Mouse (Mus musculus) kidney, embryonic 16.5 days (tissue): Measurements from ENCODE around the gene Pcca. TPM values are rescaled to one million over a fixed set of nuclear protein-coding genes. Genes with fewer than 3 reads are reported as not detected.
A peak's percentile ranks its signal among the peaks of the same experiment; 100 is the strongest.

Experiments
- ATAC-seq: fragments of 200-750 bp; cut with Nextera tagmentation; 2 replicates; pipeline ENCODE4 v1.8.0; 2017; ENCODE audit warnings: moderate TSS enrichment; ENCODE audit not compliant: low FRiP score, low TSS enrichment
- H3K27ac ChIP-seq: fragments of 300-500 bp; sonication (generic); 2 replicates; pipeline ENCODE4 v1.5.1; 2014; ENCODE audit warnings: low read length
- H3K27me3 ChIP-seq: fragments of 300-500 bp; sonication (generic); 2 replicates; pipeline ENCODE4 v1.6.1; 2014; ENCODE audit warnings: low read length, control low read depth, mixed read lengths; ENCODE audit not compliant: insufficient read depth
- H3K36me3 ChIP-seq: fragments of 300-500 bp; sonication (generic); 2 replicates; pipeline ENCODE4 v1.6.1; 2014; ENCODE audit warnings: low read length, control low read depth, mixed read lengths; ENCODE audit not compliant: insufficient read depth
- H3K4me1 ChIP-seq: fragments of 300-500 bp; sonication (generic); 2 replicates; pipeline ENCODE4 v1.6.1; 2014; ENCODE audit warnings: low read length, control low read depth, mixed read lengths; ENCODE audit not compliant: insufficient read depth
- H3K4me2 ChIP-seq: fragments of 300-500 bp; sonication (generic); replicated peaks from 2 replicates; pipeline ENCODE4 v1.6.1; 2014; ENCODE audit warnings: low read depth, low read length
- H3K4me3 ChIP-seq: fragments of 300-500 bp; sonication (generic); 2 replicates; pipeline ENCODE4 v1.5.1; 2014; ENCODE audit warnings: mild to moderate bottlenecking, low read length
- H3K9ac ChIP-seq: fragments of 300-500 bp; sonication (generic); replicated peaks from 2 replicates; pipeline ENCODE4 v1.6.1; 2014; ENCODE audit warnings: low read length
- H3K9me3 ChIP-seq: fragments of 300-500 bp; sonication (generic); 2 replicates; pipeline ENCODE4 v1.6.1; 2016; ENCODE audit warnings: low read length, control low read depth
- WGBS: fragments of 180-500 bp; shearing (Covaris S2); extraction: QIAGEN DNeasy Blood & Tissue Kit; methylation state at CpG from one replicate; pipeline ENCODE4 v1.1.7; 2014; 5-methylcytosine and 5-hydroxymethylcytosine counted together
- polyA plus RNA-seq: library from polyadenylated mRNA; unstranded; fragments of >200 nt; fragmentation: Nextera tagmentation; extraction: Ambion mirVana; gene quantifications from 2 replicates; pipeline ENCODE4 v1.2.1, GENCODE M21; 2015

Pcca gene
- polyA plus RNA-seq, 1 experiment from 2014 or later, result 30.7 TPM

DNA sequence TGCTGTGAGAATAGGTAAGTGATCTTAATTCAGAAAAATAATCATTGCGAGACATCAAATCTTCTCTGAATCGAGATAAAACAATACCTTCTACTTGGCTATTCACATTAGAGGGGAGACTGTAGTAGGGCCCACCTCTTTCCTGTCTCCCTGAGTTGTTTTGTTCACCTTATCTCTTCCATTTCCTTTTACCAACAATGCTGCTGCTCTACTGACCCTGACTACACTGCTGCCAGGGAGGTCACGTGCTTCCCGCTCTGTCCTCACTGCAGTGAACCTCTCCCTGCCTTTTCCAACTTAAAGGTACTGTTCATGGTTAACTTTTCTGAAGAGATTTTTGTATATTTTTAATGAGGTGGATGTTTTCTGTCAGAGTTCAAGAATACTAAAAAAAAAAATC lies 52.8 kb downstream of the Pcca start:
- Histone ChIP-seq H3K27me3 (no peaks in the 10 kb centered on the region), H3K9ac (no peak overlapping the region), H3K36me3 (no peaks in the 10 kb centered on the region), H3K9me3 (no peaks in the 10 kb centered on the region), H3K4me1 (no peaks in the 10 kb centered on the region), H3K27ac (no peak overlapping the region), H3K4me2 (no peak overlapping the region), H3K4me3 (no peak overlapping the region)
- ATAC-seq, result no peak; the same call in 1 of the 2 replicates
- WGBS, result 78% methylated on average over 4 of the region's 4 CpGs

DNA sequence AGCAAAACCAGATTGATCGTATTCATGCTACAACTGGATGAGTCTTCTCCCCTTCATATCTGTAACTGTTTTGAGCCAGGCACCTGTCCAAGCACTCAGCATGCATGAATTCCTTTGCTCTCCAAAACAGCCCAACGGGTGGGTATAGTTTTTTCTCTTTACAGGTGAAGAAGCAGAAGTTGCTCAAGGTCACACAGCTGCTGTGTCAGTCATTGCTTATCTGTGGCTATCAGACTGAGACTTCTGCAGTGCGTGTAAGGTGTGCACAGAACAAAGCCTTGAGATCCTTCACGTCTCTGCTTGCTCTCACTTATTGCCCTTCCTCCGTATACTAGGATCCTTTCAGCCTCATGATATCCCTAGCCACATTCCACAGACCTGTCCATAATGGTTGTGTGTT lies 63.4 kb downstream of the Pcca start:
- 79% methylated on average over 5 of the region's 5 CpGs for WGBS
- no peaks in the 10 kb centered on the region for H3K36me3 ChIP-seq
- H3K9me3 ChIP-seq, result no peaks in the 10 kb centered on the region
- no peak overlapping the region for H3K9ac ChIP-seq
- no peak overlapping the region for H3K27ac ChIP-seq
- ATAC-seq, result no peak
- 0 out of 2 replicates have a peak, but pooled peaks cover 4% of the 10 kb centered on the region for H3K4me1 ChIP-seq
- no peak overlapping the region for H3K4me3 ChIP-seq
- H3K4me2 ChIP-seq, result no peak overlapping the region
- no peaks in the 10 kb centered on the region for H3K27me3 ChIP-seq

- Histone ChIP-seq H3K27me3 (no peaks in the 10 kb centered on the region), H3K9ac (no peak overlapping the region), H3K9me3 (no peaks in the 10 kb centered on the region), H3K27ac (no peak overlapping the region), H3K4me1 (0 out of 2 replicates have a peak, but pooled peaks cover 4% of the 10 kb centered on the region), H3K36me3 (no peaks in the 10 kb centered on the region), H3K4me3 (no peak overlapping the region), H3K4me2 (no peak overlapping the region)
- no peak for ATAC-seq
- 85% methylated on average over 2 of the region's 2 CpGs for WGBS
Measured at GRCm38 (mm10) chr14:122598802-122599201, 64.7 kb downstream of the Pcca start.

DNA sequence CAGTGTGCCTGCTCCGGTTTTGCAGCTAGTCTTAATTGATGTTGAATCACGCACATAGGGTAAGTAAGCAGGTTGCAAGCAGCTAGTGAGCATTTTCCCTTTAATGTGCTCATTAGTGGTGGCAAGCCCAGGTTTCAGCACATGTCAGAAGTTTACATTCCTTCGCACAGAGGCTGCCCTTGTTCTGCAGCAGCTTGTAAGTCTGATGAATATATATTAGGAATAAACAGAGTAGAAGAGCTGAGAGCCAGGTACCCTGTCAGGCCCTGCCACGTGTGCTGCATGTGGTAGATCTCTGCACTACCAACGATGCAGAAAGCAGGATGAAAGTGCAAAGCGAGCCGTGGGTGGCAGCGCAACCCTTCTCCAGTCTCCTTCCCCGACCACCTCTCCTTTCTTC lies 65.7 kb downstream of the Pcca start:
- WGBS, result 44% methylated on average over 9 of the region's 9 CpGs
- no peaks in the 10 kb centered on the region for H3K27me3 ChIP-seq
- H3K9ac ChIP-seq, result no peak overlapping the region
- no peaks in the 10 kb centered on the region for H3K9me3 ChIP-seq
- no peak overlapping the region for H3K27ac ChIP-seq
- peak; percentile 73 for ATAC-seq
- H3K4me3 ChIP-seq, result no peak overlapping the region
- H3K4me2 ChIP-seq, result no peak overlapping the region
- no peaks in the 10 kb centered on the region for H3K36me3 ChIP-seq
- H3K4me1 ChIP-seq, result peaks cover 5% of the 10 kb centered on the region; the same call in 1 of the 2 replicates

- WGBS, result 71% methylated on average over 2 of the region's 2 CpGs
- H3K27me3 ChIP-seq, result no peaks in the 10 kb centered on the region
Measured at GRCm38 (mm10) chr14:122602701-122603100, 68.6 kb downstream of the Pcca start.

DNA sequence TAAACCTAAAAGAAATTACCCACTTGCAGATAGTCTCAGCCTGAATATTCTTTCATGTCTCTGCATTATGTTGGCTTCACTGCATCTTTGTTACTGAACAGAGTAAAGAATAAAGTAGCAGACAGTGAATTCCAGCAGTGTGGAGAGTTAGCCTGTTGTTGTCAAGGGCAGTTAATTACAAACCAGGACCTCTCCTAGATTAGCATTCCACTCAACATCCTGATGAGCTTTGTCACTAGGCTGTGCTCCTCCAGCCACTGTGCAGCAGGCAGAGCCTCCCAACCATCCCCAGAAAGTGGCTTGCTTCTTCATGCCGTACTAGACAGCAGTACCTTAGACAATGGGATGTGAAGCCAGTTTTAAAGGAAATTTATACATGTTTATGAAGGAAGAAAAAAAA lies 72.4 kb downstream of the Pcca start:
- no peak overlapping the region for H3K9ac ChIP-seq
- WGBS, result 74% methylated on average over 1 of the region's 1 CpGs
- peak; percentile 76; the same call in 1 of the 2 replicates for ATAC-seq

More at GRCm38 (mm10) chr14:122602701-122603100, 68.6 kb downstream of the Pcca start:
- Histone ChIP-seq H3K4me2 (no peak overlapping the region), H3K4me3 (no peak overlapping the region), H3K9me3 (no peaks in the 10 kb centered on the region), H3K27ac (no peak overlapping the region), H3K4me1 (peaks cover 7% of the 10 kb centered on the region; the same call in 1 of the 2 replicates), H3K36me3 (no peaks in the 10 kb centered on the region), H3K9ac (no peak overlapping the region)
- ATAC-seq, result no peak

GRCm38 (mm10) chr14:122607456-122607855 lies 73.3 kb downstream of the Pcca start:
- H3K27me3 ChIP-seq, result no peaks in the 10 kb centered on the region
- no peaks in the 10 kb centered on the region for H3K9me3 ChIP-seq
- H3K9ac ChIP-seq, result no peak overlapping the region
- H3K4me1 ChIP-seq, result peaks cover 3% of the 10 kb centered on the region; the same call in 1 of the 2 replicates
- no peak overlapping the region for H3K27ac ChIP-seq
- no peak overlapping the region for H3K4me2 ChIP-seq
- 81% methylated on average over 4 of the region's 4 CpGs for WGBS
- no peak for ATAC-seq
- H3K4me3 ChIP-seq, result no peak overlapping the region
- no peaks in the 10 kb centered on the region for H3K36me3 ChIP-seq

More for the DNA sequence above, 72.4 kb downstream of the Pcca start:
- peaks cover 6% of the 10 kb centered on the region; the same call in 1 of the 2 replicates for H3K4me1 ChIP-seq
- no peaks in the 10 kb centered on the region for H3K27me3 ChIP-seq
- H3K4me2 ChIP-seq, result no peak overlapping the region
- no peak overlapping the region for H3K4me3 ChIP-seq
- no peaks in the 10 kb centered on the region for H3K9me3 ChIP-seq
- no peaks in the 10 kb centered on the region for H3K36me3 ChIP-seq
- H3K27ac ChIP-seq, result no peak overlapping the region

- Histone ChIP-seq H3K36me3 (no peaks in the 10 kb centered on the region), H3K9me3 (no peaks in the 10 kb centered on the region), H3K27ac (no peak overlapping the region), H3K4me2 (no peak overlapping the region), H3K4me3 (no peak overlapping the region), H3K4me1 (peaks cover 3% of the 10 kb centered on the region; the same call in 1 of the 2 replicates), H3K27me3 (no peaks in the 10 kb centered on the region), H3K9ac (no peak overlapping the region)
- WGBS, result 80% methylated on average over 2 of the region's 2 CpGs
- no peak for ATAC-seq
Measured at GRCm38 (mm10) chr14:122608323-122608722, 74.2 kb downstream of the Pcca start.

- H3K36me3 ChIP-seq, result no peaks in the 10 kb centered on the region
- no peak for ATAC-seq
- H3K9me3 ChIP-seq, result no peaks in the 10 kb centered on the region
- no peak overlapping the region for H3K4me3 ChIP-seq
- no peaks in the 10 kb centered on the region for H3K27me3 ChIP-seq
- no peak overlapping the region for H3K9ac ChIP-seq
- H3K27ac ChIP-seq, result no peak overlapping the region
- 87% methylated on average over 4 of the region's 4 CpGs for WGBS
- H3K4me1 ChIP-seq, result no peaks in the 10 kb centered on the region
- no peak overlapping the region for H3K4me2 ChIP-seq
Measured at GRCm38 (mm10) chr14:122611035-122611434, 76.9 kb downstream of the Pcca start.

DNA sequence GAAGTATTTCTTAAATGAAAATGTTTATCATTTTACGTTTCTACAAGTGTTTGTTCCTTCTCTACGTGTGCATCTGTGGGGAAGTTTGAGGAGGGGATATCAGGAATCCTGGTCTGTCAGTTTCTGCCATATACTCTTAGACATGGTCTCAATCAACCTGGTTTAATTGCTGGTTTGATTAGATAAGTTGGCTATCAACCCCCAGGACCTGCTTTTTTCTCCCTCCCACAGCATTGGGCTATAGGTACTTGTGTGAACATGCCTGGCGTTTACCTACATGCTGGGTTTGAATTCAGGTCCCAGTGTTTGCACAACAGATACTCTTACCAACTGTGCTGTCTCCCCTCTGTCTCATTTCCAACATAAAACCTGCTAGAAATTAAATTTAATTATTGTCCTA lies 78.2 kb downstream of the Pcca start:
- Histone ChIP-seq H3K9ac (no peak overlapping the region), H3K36me3 (no peaks in the 10 kb centered on the region), H3K9me3 (no peaks in the 10 kb centered on the region), H3K4me1 (no peaks in the 10 kb centered on the region), H3K4me3 (no peak overlapping the region), H3K4me2 (no peak overlapping the region), H3K27me3 (no peaks in the 10 kb centered on the region), H3K27ac (no peak overlapping the region)
- no peak for ATAC-seq
- WGBS, result 86% methylated on average over 3 of the region's 3 CpGs
